28 mouse cellular contexts compared by ENCODE assay signal in the genomic region with DNA sequence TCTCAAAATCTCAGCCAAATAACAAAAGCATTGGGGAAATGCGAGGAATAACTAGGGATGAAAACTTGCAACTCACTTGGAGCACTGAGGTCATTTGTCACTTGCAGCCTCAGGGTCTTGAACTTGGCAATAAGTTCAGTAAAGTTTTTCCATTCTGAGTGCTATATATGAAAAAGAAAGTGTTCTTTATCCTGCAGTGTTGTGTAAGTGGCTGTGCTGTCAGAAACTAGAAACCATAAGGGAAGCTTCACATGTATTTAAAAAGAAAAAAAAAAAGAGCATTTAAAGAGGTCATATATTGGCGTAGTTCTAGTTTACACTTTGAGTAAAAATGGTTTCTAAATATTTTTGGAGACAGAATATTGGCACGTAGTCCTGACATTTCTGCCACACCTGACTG.
"Had no signal": no experiment of that assay in that cellular context is flagged by ENCODE, and none has a peak within 500 bp of the region (broad histone marks: within the 10 kb centered on the region; RNA-seq: fewer than 3 reads in every experiment).

No protein-coding gene starts in this region.

- ATAC-seq: forebrain, embryonic 13.5 days; forebrain, embryonic 14.5 days; forebrain, embryonic 15.5 days; forebrain, embryonic 16.5 days; forebrain, postnatal 0 days had no signal

- H3K36me3 ChIP-seq: embryonic facial prominence, embryonic 10.5 days; embryonic facial prominence, embryonic 12.5 days; embryonic facial prominence, embryonic 13.5 days; embryonic facial prominence, embryonic 15.5 days; forebrain, embryonic 10.5 days; forebrain, embryonic 12.5 days; forebrain, embryonic 15.5 days had no signal

- H3K4me1 ChIP-seq: embryonic facial prominence, embryonic 10.5 days; embryonic facial prominence, embryonic 12.5 days; embryonic facial prominence, embryonic 13.5 days; embryonic facial prominence, embryonic 15.5 days; forebrain, embryonic 12.5 days; forebrain, embryonic 13.5 days; forebrain, embryonic 15.5 days had no signal

- H3K9me3 ChIP-seq: embryonic facial prominence, embryonic 10.5 days; embryonic facial prominence, embryonic 12.5 days; embryonic facial prominence, embryonic 13.5 days; embryonic facial prominence, embryonic 15.5 days; forebrain, embryonic 10.5 days; forebrain, embryonic 12.5 days; forebrain, embryonic 13.5 days; forebrain, embryonic 15.5 days had no signal

- DNase-seq: cerebellum, adult 18-20 months; cerebellum, adult 2 months; cerebellum, adult 8-10 months; cerebellum, adult 9-10 months; cerebellum, adult 9-11 months; cerebellum, postnatal 10 days; cerebellum, postnatal 14 days; cerebellum, postnatal 25 days; cerebellum, postnatal 36 days; embryo, embryonic 11 days; forebrain, postnatal 0 days; gastrocnemius, adult 2 months; gastrocnemius, postnatal 10 days; gastrocnemius, postnatal 14 days; gastrocnemius, postnatal 25 days; gastrocnemius, postnatal 36 days; heart, adult 11 months had no signal

- H3K4me3 ChIP-seq: embryonic facial prominence, embryonic 10.5 days; embryonic facial prominence, embryonic 12.5 days; embryonic facial prominence, embryonic 13.5 days; embryonic facial prominence, embryonic 15.5 days; erythroblast, embryonic 14.5 days; forebrain, embryonic 10.5 days; forebrain, embryonic 12.5 days; forebrain, embryonic 13.5 days; forebrain, embryonic 15.5 days; gastrocnemius, adult 2 months had no signal

- H3K27ac ChIP-seq: embryonic facial prominence, embryonic 10.5 days; embryonic facial prominence, embryonic 12.5 days; embryonic facial prominence, embryonic 13.5 days; embryonic facial prominence, embryonic 15.5 days; forebrain, embryonic 10.5 days; forebrain, embryonic 12.5 days; forebrain, embryonic 13.5 days; forebrain, embryonic 15.5 days; gastrocnemius, adult 2 months had no signal

- H3K9ac ChIP-seq: embryonic facial prominence, embryonic 12.5 days; embryonic facial prominence, embryonic 13.5 days; embryonic facial prominence, embryonic 15.5 days; forebrain, embryonic 12.5 days; forebrain, embryonic 13.5 days; forebrain, embryonic 15.5 days; forebrain, postnatal 0 days had no signal

- H3K4me2 ChIP-seq: embryonic facial prominence, embryonic 12.5 days; embryonic facial prominence, embryonic 13.5 days; embryonic facial prominence, embryonic 15.5 days; forebrain, embryonic 12.5 days; forebrain, embryonic 13.5 days; forebrain, embryonic 15.5 days had no signal

- H3K27me3 ChIP-seq: embryonic facial prominence, embryonic 12.5 days; embryonic facial prominence, embryonic 13.5 days; embryonic facial prominence, embryonic 15.5 days; forebrain, embryonic 12.5 days; forebrain, embryonic 13.5 days; forebrain, embryonic 15.5 days had no signal
